Mouse (Mus musculus) forebrain, embryonic 12.5 days (tissue): ENCODE results near the gene Aloxe3. TPM values are rescaled to one million over a fixed set of nuclear protein-coding genes. Genes with fewer than 3 reads are reported as not detected.

Experiments used
- ATAC-seq: fragments of 200-750 bp; cut with Nextera tagmentation; 2 replicates; pipeline ENCODE4 v1.8.0; 2017; ENCODE audit warnings: moderate TSS enrichment; ENCODE audit not compliant: low FRiP score
- H3K27ac ChIP-seq: fragments of 300-500 bp; sonication (generic); 2 replicates; pipeline ENCODE4 v1.5.1; 2016; ENCODE audit warnings: mild to moderate bottlenecking
- H3K27me3 ChIP-seq: fragments of 300-500 bp; sonication (generic); 2 replicates; pipeline ENCODE4 v1.6.1; 2016; ENCODE audit warnings: mild to moderate bottlenecking
- H3K36me3 ChIP-seq: fragments of 300-500 bp; sonication (generic); replicated peaks from 2 replicates; pipeline ENCODE4 v1.6.1; 2016; ENCODE audit warnings: mild to moderate bottlenecking
- H3K4me1 ChIP-seq: fragments of 300-500 bp; sonication (generic); 2 replicates; pipeline ENCODE4 v1.6.1; 2016
- H3K4me2 ChIP-seq: fragments of 300-500 bp; sonication (generic); 2 replicates; pipeline ENCODE4 v1.6.1; 2016; ENCODE audit warnings: mild to moderate bottlenecking, moderate library complexity
- H3K4me3 ChIP-seq: fragments of 300-500 bp; sonication (generic); replicated peaks from 2 replicates; pipeline ENCODE4 v1.5.1; 2016; ENCODE audit warnings: mild to moderate bottlenecking
- H3K9ac ChIP-seq: fragments of 300-500 bp; sonication (generic); 2 replicates; pipeline ENCODE4 v1.6.1; 2016; ENCODE audit warnings: mild to moderate bottlenecking
- H3K9me3 ChIP-seq: fragments of 300-500 bp; sonication (generic); 2 replicates; pipeline ENCODE4 v1.6.1; 2016
- WGBS: fragments of 180-500 bp; shearing (Covaris S2); methylation state at CpG from one replicate; pipeline ENCODE4 v1.1.7; 2016; 5-methylcytosine and 5-hydroxymethylcytosine counted together
- polyA plus RNA-seq: library from polyadenylated mRNA; unstranded; fragments of >200 nt; fragmentation: Nextera tagmentation; extraction: Ambion mirVana; gene quantifications from 2 replicates; pipeline ENCODE4 v1.2.1, GENCODE M21; 2016

The Aloxe3 gene
- polyA plus RNA-seq, 1 experiment from 2014 or later, result 0.55 TPM

GRCm38 (mm10) chr11:69096360-69096986 lies 29.2 kb upstream of the Aloxe3 start:
- peaks cover 69% of the 10 kb centered on the region for H3K4me1 ChIP-seq
- WGBS, result 12% methylated on average over 9 of the region's 9 CpGs
- peak overlapping the region; percentile 45 for H3K4me3 ChIP-seq
- H3K4me2 ChIP-seq, result peak overlapping the region; percentile 72
- H3K27me3 ChIP-seq, result no peaks in the 10 kb centered on the region
- H3K9ac ChIP-seq, result peak overlapping the region; percentile 44
- H3K27ac ChIP-seq, result peak overlapping the region; percentile 87
- H3K9me3 ChIP-seq, result no peaks in the 10 kb centered on the region
- H3K36me3 ChIP-seq, result peaks cover 14% of the 10 kb centered on the region
- ATAC-seq, result no peak

DNA sequence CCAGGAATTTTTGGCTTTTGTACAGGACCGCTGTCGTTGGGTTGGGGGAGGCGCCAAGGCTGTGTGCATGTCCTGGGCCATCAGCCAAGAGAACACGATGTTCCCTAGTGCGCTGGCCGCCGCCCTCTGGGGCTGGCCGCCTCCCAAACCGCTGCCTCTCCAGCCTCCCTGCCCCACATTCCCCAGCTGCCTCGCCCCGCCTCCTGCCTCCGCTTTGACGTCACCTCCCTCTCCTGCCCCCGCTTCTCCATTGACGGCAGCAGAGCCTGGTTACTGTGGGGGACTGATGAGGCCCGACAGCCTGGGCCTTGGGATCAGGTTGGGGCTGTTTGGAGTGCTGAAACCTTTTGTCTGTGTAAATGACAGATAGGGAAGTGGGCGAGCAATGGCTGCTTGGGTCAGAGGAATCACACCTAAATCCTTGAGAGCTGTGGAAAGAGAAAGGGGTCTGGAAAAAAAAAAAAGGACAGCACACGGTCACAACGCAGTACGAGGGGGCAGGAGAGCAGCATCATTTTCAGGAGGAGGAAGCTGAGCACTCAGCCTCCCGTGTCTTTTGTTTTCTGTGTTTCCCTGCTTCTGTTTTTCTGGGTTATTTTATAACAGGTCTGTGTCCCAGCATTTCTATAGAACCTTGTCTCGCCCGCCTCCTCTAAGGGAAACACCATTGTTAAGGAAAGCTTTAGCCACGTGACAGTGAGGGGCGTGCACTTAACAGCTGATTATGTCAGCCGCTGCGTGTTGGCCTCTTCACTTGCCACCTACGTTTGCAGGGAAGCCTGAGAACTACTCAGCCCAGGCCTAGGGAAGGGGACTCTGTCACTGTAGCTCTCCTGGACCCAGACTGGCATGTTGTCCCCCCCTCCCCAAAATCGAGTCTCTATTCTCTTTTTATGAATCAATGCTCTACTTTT lies 28.5 kb upstream of the Aloxe3 start:
- H3K27me3 ChIP-seq, result no peaks in the 10 kb centered on the region
- ATAC-seq, result peak; percentile 15; the same call in 1 of the 2 replicates

GRCm38 (mm10) chr11:69098039-69098761 lies 27.5 kb upstream of the Aloxe3 start:
- Histone ChIP-seq H3K4me1 (peaks cover 69% of the 10 kb centered on the region), H3K4me2 (peak overlapping the region; percentile 72), H3K36me3 (peaks cover 26% of the 10 kb centered on the region), H3K4me3 (peak overlapping the region; percentile 50), H3K9ac (peak overlapping the region; percentile 44; the same call in 1 of the 2 replicates), H3K9me3 (no peaks in the 10 kb centered on the region), H3K27me3 (no peaks in the 10 kb centered on the region), H3K27ac (peak overlapping the region; percentile 87)
- 15% methylated on average over 8 of the region's 8 CpGs for WGBS
- no peak for ATAC-seq

More for the DNA sequence above, 28.5 kb upstream of the Aloxe3 start:
- peaks cover 16% of the 10 kb centered on the region for H3K36me3 ChIP-seq
- H3K4me1 ChIP-seq, result peaks cover 69% of the 10 kb centered on the region
- H3K9ac ChIP-seq, result peak overlapping the region; percentile 44
- WGBS, result 2% methylated on average over 29 of the region's 29 CpGs
- H3K27ac ChIP-seq, result peak overlapping the region; percentile 87
- peak overlapping the region; percentile 29 for H3K4me3 ChIP-seq
- H3K9me3 ChIP-seq, result no peaks in the 10 kb centered on the region
- peak overlapping the region; percentile 72 for H3K4me2 ChIP-seq

GRCm38 (mm10) chr11:69098762-69099091 lies 27.0 kb upstream of the Aloxe3 start:
- peak overlapping the region; percentile 72 for H3K4me2 ChIP-seq
- H3K36me3 ChIP-seq, result peaks cover 31% of the 10 kb centered on the region
- H3K4me3 ChIP-seq, result peak overlapping the region; percentile 50
- peak overlapping the region; percentile 44 for H3K9ac ChIP-seq
- H3K9me3 ChIP-seq, result no peaks in the 10 kb centered on the region
- peak; percentile 54 for ATAC-seq
- peaks cover 69% of the 10 kb centered on the region for H3K4me1 ChIP-seq
- peak overlapping the region; percentile 87 for H3K27ac ChIP-seq
- WGBS, result 1% methylated on average over 19 of the region's 19 CpGs
- no peaks in the 10 kb centered on the region for H3K27me3 ChIP-seq

DNA sequence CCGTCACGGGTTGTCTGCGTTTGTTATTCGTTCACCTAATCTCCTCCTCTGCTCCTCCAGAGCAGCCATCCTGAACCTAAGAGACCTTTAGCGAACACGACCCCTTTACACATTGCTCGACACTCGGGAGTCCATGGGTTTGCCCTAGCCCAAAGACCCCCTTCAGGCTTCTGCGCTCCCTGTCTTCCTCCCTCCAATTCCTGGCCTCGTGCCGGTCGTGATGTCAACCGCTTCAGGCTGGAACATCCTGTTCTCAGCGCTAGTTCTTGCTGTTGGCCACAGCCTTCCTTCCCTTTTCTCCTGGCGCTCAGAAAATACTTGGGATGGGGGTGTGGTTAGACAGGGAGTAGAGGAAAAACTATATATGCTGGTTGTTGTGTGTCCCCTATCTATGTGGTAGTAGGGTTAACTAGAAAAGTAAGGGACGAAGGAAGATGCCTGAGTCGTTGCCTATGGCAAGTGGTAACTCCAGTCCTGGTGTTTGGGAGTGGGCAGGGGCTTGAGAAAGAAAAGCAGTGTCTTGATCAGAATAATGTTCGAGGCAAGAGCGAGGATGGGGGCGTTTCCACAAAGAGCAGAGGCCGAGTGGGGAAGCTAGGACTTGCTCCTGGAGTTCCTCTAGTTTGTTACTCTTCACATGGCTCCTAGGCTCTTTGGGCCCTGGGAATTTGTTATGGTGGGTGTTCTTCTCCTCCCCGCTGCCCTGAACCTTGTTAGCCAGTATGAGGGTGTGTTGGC lies 26.4 kb upstream of the Aloxe3 start:
- H3K4me2 ChIP-seq, result peak overlapping the region; percentile 72
- H3K27me3 ChIP-seq, result no peaks in the 10 kb centered on the region
- H3K4me3 ChIP-seq, result peak overlapping the region; percentile 50
- no peaks in the 10 kb centered on the region for H3K9me3 ChIP-seq
- peak overlapping the region; percentile 87 for H3K27ac ChIP-seq
- H3K36me3 ChIP-seq, result peaks cover 37% of the 10 kb centered on the region
- under 1% methylated on average over 22 of the region's 22 CpGs for WGBS
- no peak for ATAC-seq
- H3K9ac ChIP-seq, result peak overlapping the region; percentile 44
- H3K4me1 ChIP-seq, result peaks cover 64% of the 10 kb centered on the region

GRCm38 (mm10) chr11:69099915-69100345 lies 25.8 kb upstream of the Aloxe3 start:
- under 1% methylated on average over 23 of the region's 23 CpGs for WGBS
- ATAC-seq, result peak; percentile 33

DNA sequence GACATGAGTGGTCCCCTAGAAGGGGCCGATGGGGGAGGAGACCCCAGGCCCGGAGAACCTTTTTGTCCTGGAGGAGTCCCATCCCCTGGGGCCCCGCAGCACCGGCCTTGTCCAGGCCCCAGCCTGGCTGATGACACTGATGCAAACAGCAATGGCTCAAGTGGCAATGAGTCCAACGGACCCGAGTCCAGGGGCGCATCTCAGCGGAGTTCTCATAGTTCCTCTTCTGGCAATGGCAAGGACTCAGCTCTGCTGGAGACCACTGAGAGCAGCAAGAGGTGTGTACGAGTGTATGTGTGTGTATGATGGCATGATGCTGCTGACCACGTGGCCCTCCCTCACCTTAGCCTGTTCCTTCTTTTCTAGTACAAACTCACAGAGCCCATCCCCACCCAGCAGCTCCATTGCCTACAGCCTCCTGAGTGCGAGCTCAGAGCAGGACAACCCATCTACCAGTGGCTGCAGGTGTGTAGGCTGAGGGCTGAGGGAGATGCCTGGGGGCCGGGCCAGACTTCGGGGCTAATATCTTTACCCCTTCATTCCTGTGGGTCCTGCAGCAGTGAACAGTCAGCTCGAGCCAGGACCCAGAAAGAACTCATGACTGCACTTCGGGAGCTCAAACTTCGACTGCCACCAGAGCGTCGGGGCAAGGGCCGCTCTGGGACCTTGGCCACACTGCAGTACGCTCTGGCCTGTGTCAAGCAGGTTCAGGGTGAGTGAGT lies 24.9 kb upstream of the Aloxe3 start:
- peak overlapping the region; percentile 50; the same call in 1 of the 2 replicates for H3K4me3 ChIP-seq
- no peaks in the 10 kb centered on the region for H3K27me3 ChIP-seq
- no peak for ATAC-seq
- peak overlapping the region; percentile 72 for H3K4me2 ChIP-seq
- WGBS, result 90% methylated on average over 20 of the region's 20 CpGs
- no peak overlapping the region for H3K27ac ChIP-seq
- H3K36me3 ChIP-seq, result peaks cover 52% of the 10 kb centered on the region
- H3K9me3 ChIP-seq, result no peaks in the 10 kb centered on the region
- peaks cover 53% of the 10 kb centered on the region for H3K4me1 ChIP-seq
- H3K9ac ChIP-seq, result peak overlapping the region; percentile 44

More at GRCm38 (mm10) chr11:69099915-69100345, 25.8 kb upstream of the Aloxe3 start:
- peak overlapping the region; percentile 44 for H3K9ac ChIP-seq
- peak overlapping the region; percentile 87 for H3K27ac ChIP-seq
- no peaks in the 10 kb centered on the region for H3K27me3 ChIP-seq
- H3K4me3 ChIP-seq, result peak overlapping the region; percentile 50
- H3K4me2 ChIP-seq, result peak overlapping the region; percentile 72
- no peaks in the 10 kb centered on the region for H3K9me3 ChIP-seq
- peaks cover 61% of the 10 kb centered on the region for H3K4me1 ChIP-seq
- H3K36me3 ChIP-seq, result peaks cover 43% of the 10 kb centered on the region

GRCm38 (mm10) chr11:69101604-69102402 lies 23.9 kb upstream of the Aloxe3 start:
- H3K4me3 ChIP-seq, result no peak overlapping the region
- H3K9ac ChIP-seq, result no peak overlapping the region
- H3K27me3 ChIP-seq, result no peaks in the 10 kb centered on the region
- H3K4me1 ChIP-seq, result peaks cover 43% of the 10 kb centered on the region
- no peak overlapping the region for H3K27ac ChIP-seq
- H3K36me3 ChIP-seq, result peaks cover 62% of the 10 kb centered on the region
- 93% methylated on average over 20 of the region's 21 CpGs for WGBS
- ATAC-seq, result no peak
- no peaks in the 10 kb centered on the region for H3K9me3 ChIP-seq
- no peak overlapping the region for H3K4me2 ChIP-seq

- no peak for ATAC-seq
- H3K27me3 ChIP-seq, result no peaks in the 10 kb centered on the region
- no peak overlapping the region for H3K4me2 ChIP-seq
- H3K9me3 ChIP-seq, result no peaks in the 10 kb centered on the region
- H3K4me3 ChIP-seq, result no peak overlapping the region
- H3K36me3 ChIP-seq, result peaks cover 68% of the 10 kb centered on the region
- peaks cover 38% of the 10 kb centered on the region for H3K4me1 ChIP-seq
- WGBS, result 94% methylated on average over 7 of the region's 7 CpGs
- no peak overlapping the region for H3K27ac ChIP-seq
- H3K9ac ChIP-seq, result no peak overlapping the region
Observed at GRCm38 (mm10) chr11:69102403-69102725, 23.3 kb upstream of the Aloxe3 start.

- ATAC-seq, result no peak
- peaks cover 30% of the 10 kb centered on the region for H3K4me1 ChIP-seq
- no peaks in the 10 kb centered on the region for H3K9me3 ChIP-seq
- H3K27ac ChIP-seq, result no peak overlapping the region
- 94% methylated on average over 14 of the region's 14 CpGs for WGBS
- no peak overlapping the region for H3K4me2 ChIP-seq
- no peak overlapping the region for H3K9ac ChIP-seq
- peaks cover 75% of the 10 kb centered on the region for H3K36me3 ChIP-seq
- H3K4me3 ChIP-seq, result no peak overlapping the region
- H3K27me3 ChIP-seq, result no peaks in the 10 kb centered on the region
Observed at GRCm38 (mm10) chr11:69103121-69103520, 22.6 kb upstream of the Aloxe3 start.
